Mouse (Mus musculus): ENCODE results near the gene 1700007K13Rik.

The 1700007K13Rik gene

DNA sequence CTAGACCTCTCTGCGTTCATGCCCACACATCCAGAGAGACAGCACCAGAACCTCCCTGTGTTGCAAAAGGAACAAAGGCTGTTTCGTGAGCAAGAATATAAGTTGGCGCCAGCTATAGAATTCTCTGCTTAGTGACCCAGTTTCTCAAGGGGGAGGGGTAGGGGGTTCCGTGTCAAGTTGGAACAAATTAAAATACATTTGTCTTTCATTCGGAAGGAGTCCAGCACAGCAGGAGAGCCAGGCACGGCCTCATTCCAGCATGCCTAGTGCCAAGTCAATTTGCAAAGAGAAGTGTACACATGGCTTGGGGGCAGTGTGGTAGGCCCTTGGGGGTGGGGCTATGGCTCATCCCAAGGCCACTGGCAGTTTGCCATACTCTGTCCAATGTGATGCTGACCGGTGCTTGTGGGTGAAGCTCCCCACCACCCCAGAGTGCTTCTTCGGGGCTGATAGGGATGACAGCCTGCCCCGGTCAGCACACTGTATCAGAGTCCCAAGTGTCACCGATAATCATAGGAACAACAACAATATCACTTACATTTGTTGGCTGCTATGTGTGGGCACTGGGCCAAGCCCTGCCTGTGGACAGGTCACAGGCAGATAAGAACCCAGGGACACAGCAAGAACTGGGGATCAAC is 50.6 kb downstream of the 1700007K13Rik start:
- DNase-seq (ENCODE audit: low read depth, low spot score): no peak

DNA sequence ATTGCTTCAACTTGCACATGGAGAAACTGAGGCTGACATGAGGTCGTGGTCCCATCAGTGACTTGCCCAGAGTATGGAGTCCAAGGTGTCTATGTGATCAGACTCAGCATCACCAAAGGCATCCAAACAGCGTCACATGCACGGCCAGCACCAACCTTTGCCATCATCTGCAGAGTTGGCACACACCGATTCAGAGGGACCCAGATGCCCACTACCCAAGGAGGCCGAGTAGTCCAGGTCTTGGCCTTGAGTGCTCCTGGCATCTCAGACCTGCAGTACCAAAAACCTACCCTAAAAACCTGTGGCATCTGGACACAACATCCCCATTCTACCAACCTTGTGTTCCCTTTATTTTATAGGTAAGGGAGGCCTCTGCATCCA is 51.4 kb downstream of the 1700007K13Rik start:
- no peak for DNase-seq (ENCODE audit: low read depth, low spot score)

DNA sequence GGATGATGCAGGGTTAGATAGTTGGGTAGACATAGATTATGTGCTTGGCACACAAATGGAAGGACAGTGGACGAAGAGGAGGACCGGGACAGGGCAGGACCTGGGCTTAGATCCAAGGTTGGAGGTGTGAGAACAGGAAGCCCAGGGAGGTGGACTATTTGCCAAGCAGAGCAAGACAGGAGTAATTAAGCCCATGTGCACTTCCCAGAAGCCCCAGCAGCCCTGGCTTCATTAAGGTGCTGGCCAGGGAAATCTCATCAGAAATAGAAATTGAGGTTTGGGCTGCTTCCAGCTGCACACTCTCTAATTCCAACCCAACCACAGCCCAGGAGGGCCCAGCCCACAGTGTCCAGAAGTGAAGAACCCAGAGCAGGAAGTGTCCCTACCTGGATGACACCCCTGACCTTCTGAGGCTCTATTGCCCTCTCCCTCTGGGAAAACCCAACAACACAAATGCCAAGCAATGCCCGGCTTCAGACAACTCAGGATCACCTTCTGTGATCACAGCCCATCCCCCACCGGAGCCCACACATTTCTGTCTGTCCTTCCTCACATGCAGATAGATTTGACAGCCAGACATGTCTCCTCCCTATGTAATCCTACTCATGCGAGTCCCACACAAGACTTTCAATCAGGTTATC is 51.9 kb downstream of the 1700007K13Rik start:
- DNase-seq (ENCODE audit: low read depth, low spot score): no peak

DNA sequence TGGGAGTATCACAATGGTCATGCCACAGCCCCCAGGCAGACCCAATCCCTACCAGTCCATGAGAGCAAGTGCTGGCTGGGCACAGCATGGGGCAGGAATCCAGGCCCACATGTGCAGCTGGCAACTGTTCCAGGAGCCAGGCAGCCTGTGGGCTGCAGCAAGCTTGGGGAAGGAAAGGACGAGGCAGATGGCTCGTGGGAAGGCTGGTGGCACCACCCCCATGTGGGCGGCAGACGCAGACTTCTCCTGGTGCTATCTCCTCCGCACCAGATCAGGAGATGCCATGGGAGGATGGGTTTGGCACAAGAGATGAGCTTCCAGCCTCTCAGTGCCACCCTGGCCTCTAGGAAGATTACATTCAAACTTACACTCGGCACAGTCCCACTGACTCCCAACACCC is 53.2 kb downstream of the 1700007K13Rik start:
- DNase-seq (ENCODE audit: low read depth, low spot score): no peak
